Mouse (Mus musculus) CD4-positive helper T cell, adult 2 months (primary cell): ENCODE measurements around the gene Kcnip2.

ENCODE experiments used
- DNase-seq: peaks from one replicate; pipeline ENCODE4 v3.0.0-alpha.2; 2012; ENCODE audit warnings: low read depth, missing footprints, low spot score

The Kcnip2 gene

GRCm38 (mm10) chr19:45782315-45783001, 33.4 kb downstream of the Kcnip2 start:
- peak; percentile 76 for DNase-seq

GRCm38 (mm10) chr19:45781676-45782075, 34.2 kb downstream of the Kcnip2 start:
- DNase-seq: no peak

- peak; percentile 40 for DNase-seq
These were observed 35.4 kb downstream of the Kcnip2 start for GRCm38 (mm10) chr19:45780350-45780915.

- no peak for DNase-seq
These were observed 40.4 kb downstream of the Kcnip2 start for GRCm38 (mm10) chr19:45775486-45775885.

GRCm38 (mm10) chr19:45771501-45771900, 44.4 kb downstream of the Kcnip2 start:
- DNase-seq: no peak

- DNase-seq: no peak
These were observed 55.1 kb downstream of the Kcnip2 start for GRCm38 (mm10) chr19:45760810-45761209.

GRCm38 (mm10) chr19:45758671-45759070, 57.2 kb downstream of the Kcnip2 start:
- no peak for DNase-seq

- no peak for DNase-seq
These were observed 62.3 kb downstream of the Kcnip2 start for GRCm38 (mm10) chr19:45753551-45753950.

GRCm38 (mm10) chr19:45751881-45752280, 64.0 kb downstream of the Kcnip2 start:
- peak; percentile 71 for DNase-seq

GRCm38 (mm10) chr19:45749243-45750043, 66.4 kb downstream of the Kcnip2 start, which contains the start of gene Npm3:
Npm3 (minus strand) TSS chr19:45749591.
- peak; percentile 92 for DNase-seq

- peak; percentile 62 for DNase-seq
These were observed 67.1 kb downstream of the Kcnip2 start for GRCm38 (mm10) chr19:45748691-45749242.

GRCm38 (mm10) chr19:45748206-45748605, 67.7 kb downstream of the Kcnip2 start:
- DNase-seq: no peak

- DNase-seq: peak; percentile 82
These were observed 68.6 kb downstream of the Kcnip2 start for GRCm38 (mm10) chr19:45747028-45747867.

GRCm38 (mm10) chr19:45746153-45747020, 69.5 kb downstream of the Kcnip2 start:
- DNase-seq: peak; percentile 80

- DNase-seq: no peak
These were observed 70.3 kb downstream of the Kcnip2 start for GRCm38 (mm10) chr19:45745344-45746152.

- no peak for DNase-seq
These were observed 72.2 kb downstream of the Kcnip2 start for GRCm38 (mm10) chr19:45743619-45744018.

- no peak for DNase-seq
These were observed 72.8 kb downstream of the Kcnip2 start for GRCm38 (mm10) chr19:45742984-45743575.

- no peak for DNase-seq
These were observed 73.5 kb downstream of the Kcnip2 start, which contains the start of gene Fgf8 for GRCm38 (mm10) chr19:45742218-45742983. Fgf8 (minus strand) TSS chr19:45742915.
